Mouse (Mus musculus) fibroblast of lung, adult 2 months (primary cell): ENCODE measurements around the gene Fam57a.

Experiments
- DNase-seq: peaks from one replicate; pipeline ENCODE4 v3.0.0-alpha.2; 2011; ENCODE audit warnings: low read depth

Gene Fam57a

DNA sequence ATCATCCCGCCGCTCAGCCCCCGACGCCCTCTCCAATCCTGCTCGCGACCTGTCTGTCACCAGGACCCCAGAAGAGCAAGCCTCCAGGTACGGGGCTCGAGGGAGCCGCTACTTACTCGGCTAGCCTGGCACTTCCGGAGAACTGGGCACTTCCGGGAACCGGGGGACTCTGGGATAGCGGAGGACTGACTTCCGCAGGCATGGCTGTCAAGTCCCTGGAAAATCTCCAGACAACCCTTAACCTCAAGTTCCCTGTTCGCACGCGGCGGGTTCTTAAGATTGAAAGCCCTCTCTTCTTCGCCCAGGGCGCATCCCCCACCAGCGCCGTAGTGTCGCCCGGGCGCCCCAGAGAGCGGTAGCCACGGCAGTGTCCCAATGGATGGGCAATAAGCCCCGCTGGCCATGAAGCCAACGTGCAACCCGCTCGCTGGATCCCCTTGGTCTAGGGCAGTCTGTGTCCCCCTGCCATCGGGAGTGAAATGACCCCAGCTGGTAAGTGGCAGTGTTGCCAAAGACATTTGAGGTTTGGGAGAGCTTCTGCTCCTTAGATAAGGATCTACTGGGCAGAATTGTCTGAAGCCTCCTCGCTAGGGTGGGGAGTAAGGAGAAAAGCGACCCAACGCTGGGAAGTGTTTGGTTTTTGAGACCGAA is at the start of gene Fam57a, which contains the start of gene Vps53:
Gene Fam57a, plus strand, starts transcription at position 177 of the 651 bp plus-strand sequence.
Gene Vps53, minus strand, starts transcription at position 153 of the 651 bp plus-strand sequence.
- no peak for DNase-seq

GRCm38 (mm10) chr11:76130859-76131258 is 48.6 kb upstream of the Fam57a start:
- DNase-seq, result no peak

DNA sequence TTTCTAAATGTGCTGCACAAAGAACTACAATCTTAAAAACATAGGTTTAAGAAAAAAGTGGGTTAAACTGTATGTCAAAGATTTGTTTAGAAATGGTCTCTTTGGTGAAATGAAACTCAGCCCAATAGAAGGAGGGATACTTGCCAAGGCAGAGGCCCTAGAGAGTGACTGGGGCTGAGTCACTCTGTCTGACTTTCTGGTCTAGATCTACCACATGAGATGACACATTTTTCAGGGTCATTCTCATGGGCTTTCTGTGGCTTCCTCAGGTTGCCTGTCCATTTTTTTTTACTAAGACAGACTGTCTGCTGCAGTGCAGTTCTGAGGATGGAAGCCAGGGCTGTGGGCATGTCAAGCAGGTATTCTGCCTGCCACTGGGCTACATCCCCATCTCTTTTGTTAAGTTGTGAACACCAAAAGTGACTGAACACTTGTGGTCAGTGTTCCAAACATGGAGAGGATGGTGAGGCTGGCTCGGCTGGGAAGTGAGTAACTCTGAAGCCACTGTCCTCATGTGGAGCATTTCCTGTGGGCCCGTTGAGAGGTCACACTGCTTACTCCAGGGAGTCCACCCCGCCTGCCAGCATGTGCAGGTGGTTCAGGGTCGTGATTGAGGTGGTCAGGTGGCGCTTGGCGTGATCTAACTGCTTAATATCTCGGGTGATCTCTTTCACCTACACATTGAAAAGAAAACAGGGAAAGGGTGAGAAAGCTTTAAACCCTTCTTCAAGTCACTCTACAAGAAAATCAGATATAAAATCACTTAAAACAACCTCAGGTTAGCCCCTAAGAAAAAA is 43.6 kb upstream of the Fam57a start:
- DNase-seq, result peak; percentile 76

- DNase-seq, result no peak
These were observed 41.5 kb upstream of the Fam57a start for GRCm38 (mm10) chr11:76137996-76138395.

DNA sequence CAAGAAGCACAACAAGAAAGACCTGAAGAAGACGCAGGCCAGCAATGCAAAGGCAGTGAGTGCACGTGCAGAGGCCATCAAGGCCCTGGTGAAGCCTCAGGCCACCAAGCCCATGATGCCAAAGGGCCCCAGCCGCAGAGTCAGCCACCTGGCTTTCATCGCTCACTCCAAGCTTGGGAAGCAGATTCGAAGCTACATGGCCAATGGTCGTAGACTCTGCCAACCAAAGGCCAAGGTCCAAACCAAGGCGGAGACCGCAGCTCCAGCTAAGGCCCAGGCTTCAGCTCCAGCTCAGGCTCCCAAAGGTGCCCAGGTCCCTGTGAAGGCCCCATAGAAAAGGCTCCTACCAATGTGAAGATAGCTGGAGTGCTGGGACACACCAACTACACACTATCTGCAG is 35.1 kb upstream of the Fam57a start:
- no peak for DNase-seq

- no peak for DNase-seq
These were observed 34.3 kb upstream of the Fam57a start for GRCm38 (mm10) chr11:76145169-76145568.

DNA sequence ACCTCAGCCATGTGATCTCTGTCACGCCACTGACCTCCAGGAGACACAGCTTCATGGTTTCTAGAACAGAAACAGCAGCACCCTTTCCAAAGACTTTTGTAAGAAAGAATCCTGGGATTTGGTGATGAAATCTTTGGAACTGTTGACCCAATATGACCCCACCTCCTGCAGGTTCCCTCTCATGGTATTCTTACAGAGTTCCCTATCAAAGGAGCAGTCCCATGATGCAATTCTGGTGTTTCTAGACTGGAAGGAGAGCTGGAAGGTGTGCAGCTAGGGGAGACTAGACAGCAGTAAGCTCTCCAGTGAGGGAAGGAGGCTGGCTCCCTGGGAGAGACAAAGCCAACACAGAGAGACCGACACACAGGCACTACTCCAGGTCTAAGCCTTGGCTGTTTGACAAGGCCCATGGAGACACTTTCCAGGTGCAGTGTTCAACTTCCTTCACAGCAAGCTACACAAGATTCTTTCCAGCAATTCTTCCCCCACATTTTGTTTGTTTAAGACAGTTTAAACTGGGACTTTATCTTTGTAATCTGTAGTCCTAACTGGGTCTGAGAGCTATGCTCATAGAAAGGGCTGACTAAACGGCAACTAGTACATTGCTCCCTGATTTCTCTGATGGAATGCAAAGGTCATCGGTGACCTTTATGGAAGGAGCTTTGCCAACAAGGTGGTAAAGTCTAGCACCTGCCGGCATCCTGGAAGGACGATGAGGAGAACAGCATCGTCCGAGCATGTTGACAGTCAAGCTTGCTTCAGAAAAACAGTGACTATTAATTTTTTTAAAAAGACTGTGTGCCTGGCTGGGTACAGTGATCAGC is 33.1 kb upstream of the Fam57a start:
- DNase-seq, result no peak

DNA sequence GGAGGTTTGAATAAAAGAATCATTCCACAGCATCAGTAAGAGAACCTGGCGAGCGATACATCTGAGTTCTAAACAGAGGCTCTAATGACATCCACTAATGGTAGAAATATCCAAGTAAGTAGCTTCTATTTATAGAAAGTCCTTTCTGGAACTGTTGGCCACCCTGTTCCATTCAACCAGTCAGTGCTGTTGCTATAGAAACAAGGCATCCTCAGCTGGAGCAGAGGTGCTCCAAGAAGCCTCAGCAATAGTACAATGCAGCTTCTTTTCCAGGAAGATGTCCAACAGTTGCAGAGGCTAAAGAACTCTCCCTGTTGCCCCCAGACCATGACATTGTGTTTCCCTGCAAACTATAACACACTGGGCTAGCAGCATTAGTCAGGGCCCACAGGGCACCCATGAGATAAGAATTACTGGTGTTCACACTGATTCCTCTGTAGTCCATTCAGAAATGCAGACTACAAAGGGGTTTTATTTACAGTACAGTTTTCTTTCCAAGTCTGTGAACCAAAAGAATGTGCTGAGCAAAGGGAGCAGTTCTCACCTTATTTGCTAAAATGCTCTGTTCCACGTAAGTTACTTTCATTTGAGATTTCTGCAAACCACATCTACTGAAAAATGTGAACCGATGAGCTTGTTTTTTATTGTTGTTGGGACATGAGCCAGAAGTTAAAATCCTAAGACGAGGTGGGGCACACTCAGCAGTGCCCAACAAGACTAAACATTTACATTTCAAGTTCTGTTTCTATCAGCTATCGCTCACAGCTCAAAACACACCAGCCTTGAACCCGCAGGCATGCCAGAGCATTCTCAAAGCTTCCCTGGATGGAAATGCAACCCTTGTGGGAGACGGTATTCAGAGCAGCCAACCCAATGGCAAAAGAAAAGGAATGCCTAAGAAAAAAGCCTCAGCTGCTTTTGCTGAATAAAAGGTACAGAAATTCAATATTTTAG is 31.1 kb upstream of the Fam57a start:
- DNase-seq, result peak; percentile 90

GRCm38 (mm10) chr11:76150980-76151379 is 28.5 kb upstream of the Fam57a start:
- no peak for DNase-seq

DNA sequence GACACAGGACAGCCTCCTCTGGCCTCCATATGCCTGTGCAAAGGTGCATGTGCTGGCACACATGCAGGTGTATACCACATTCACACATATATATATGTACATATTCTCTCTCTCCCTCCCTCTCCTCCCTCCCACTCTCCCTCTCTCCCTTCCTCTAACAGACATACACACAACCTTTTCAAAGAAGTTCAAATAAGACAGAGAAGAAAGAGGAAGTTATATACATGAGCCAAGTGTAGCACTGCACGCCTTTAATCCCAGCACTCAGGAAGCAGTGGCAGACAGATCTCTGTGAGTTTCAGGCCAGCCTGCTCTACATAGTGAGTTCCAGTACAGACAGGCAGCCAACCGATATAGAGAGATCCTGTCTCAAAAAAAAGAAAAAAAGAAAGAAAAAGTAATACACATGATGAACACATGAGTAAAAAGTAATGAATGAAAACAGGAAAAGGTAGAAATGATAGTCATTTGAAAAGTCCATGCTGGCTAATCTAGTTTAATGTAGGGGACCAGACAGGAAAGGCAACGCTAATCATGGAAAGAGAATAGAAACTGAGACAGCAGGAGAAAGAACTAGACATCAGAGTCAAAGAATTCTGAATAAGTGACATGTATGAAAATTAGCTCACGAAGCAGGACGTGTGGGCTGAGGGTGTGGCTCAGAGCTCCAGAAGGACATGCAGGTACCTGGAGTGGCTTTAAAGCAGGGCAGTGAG is 26.1 kb upstream of the Fam57a start:
- DNase-seq, result no peak

DNA sequence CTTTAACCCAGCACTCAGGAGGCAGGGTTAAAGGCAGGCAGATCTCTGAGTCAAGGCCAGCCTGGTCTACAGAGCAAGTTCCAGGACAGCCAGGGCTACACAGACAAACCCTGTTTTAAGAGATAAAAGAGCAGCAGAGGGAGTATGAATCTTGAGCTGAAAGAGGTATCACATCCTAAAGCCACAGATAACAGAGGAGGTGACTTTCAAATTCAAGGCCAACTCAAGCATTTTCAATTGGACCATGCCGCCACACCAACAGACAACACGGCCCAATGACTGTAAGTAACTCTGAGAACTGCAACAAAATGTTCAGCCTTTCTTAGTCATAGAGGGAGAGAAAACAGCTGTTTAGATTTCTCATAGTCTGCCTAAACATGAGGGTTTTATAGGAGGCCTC is 25.3 kb upstream of the Fam57a start:
- no peak for DNase-seq

DNA sequence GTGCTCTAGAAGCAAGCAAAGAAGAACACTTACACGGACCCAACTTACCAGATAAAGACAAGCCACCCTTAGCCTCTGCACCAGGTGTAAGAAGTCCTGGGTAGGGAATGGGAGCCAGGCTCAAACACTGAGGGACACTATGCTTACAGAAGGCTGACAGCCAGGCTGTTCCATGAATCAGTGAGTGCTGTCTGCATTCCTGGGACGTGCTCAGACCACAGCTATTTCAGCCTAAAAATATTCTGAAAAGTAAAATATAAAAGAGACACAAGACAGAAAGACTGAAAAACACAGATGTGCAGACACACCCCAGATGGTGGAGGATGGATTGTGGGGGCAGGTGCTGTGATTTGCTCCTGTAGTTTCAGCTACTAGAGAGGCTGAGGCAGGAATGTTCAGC is 24.6 kb upstream of the Fam57a start:
- peak; percentile 72 for DNase-seq

GRCm38 (mm10) chr11:76158375-76158774 is 21.1 kb upstream of the Fam57a start:
- no peak for DNase-seq

DNA sequence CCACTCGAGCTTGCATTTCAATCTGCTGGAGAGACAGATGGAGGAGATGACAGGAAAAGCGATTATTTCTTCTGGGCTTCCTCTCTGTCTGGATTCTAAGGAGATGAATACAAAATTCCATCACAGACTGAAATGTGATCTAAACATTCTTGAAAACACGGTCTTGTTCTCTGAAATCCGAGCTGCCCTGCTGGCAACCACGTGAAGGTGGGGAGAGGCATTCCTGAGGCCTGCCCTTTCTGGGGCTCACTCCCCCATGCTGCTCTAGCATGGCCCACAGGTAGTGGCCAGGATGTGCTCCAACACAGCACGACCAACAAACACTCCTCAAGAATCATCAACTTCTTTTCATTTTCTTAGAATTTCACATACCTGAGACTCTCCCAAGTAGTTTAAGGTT is 19.2 kb upstream of the Fam57a start:
- DNase-seq, result no peak

DNA sequence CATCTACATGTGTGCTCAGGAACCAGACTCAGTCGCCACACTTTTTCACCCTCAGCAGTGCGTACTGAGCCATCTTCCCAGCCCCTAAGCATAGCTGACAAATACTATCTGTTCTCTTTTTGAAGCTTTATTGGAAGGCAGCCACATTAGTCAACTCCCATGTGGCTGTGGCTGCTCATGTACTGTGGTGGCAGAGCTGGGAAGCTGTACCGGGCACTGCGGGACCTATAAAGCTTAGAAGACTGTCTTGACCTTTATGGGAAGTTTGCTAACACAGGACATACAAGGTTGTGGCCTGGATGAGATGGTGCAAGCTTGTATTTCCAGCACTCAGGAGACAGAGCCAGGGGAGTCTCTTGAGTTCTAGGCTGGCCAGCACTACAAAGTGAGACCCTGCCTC is 12.8 kb upstream of the Fam57a start:
- no peak for DNase-seq

DNA sequence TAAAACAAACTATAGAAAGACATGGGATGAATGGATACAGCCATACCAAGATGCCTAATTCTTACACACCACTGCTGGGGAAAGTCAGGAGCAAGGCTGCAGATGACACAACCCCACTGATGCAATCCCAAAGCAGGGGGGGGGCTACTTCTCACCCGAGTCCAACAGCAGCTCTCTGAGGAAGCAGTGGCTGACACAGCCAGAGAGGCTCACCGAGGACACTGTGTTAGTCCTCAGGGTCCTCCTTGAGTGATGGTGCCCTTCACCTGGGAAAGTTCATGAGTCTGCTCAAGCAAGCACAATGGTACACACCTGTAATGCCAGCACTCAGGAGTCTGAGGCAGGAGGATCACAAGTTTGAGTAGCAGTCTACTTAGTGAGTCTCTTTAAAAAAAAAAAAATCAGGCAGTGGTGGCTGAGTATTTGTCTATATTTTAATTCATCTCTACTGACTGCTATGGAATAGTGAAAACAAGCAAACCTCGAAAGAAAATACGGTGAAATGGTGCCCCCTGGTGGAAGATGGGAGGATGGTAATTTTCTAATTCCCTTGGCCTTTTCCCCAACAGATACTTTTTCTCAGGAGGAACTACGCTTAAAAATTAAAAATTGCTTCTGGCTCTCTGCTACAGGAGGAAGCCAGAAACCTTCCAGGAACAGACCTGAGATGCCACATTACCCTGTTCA is 12.2 kb upstream of the Fam57a start:
- no peak for DNase-seq

DNA sequence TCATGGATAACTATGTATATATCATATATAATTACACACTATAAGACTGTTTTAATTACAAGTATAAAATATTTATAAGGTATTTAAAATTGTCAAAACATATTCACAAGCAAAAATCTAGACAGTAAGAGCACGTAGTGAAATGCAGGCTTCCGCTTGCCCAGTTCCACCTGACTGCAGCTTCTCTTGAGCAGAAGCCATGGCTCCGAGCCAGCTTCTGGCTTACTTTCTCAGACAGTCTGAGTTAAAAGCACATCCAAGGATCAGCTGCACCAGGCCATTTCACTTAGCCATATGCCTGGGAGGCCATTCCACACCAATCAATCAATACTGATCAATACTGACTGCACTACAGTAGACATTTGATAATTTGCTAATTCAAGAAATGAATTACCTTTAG is 10.5 kb upstream of the Fam57a start:
- DNase-seq, result no peak

DNA sequence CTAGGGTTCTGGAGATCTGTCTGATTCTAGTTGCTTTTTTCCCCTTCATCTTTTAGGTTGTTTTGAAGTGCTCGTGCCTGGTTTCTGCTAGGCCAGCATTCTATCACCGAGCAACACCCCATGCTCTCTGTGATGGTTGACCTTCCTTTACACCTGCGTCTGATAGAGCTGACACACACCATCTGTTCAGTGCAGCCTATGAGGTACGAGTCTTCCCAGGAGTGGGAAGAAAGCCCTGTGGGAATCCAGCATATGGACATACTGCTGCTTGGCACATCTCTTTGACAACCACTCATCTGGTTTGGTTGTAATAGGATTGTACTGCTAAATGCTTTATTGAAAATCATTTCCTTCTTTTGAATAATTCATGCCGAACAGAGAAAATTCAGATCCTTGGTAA is 9.3 kb upstream of the Fam57a start:
- no peak for DNase-seq

- DNase-seq, result no peak
These were observed 561 bp upstream of the Fam57a start for GRCm38 (mm10) chr11:76178726-76179494.

- DNase-seq, result no peak
These were observed 672 bp downstream of the Fam57a start for GRCm38 (mm10) chr11:76180146-76180540.
